Mouse (Mus musculus): ENCODE data around the gene Tbata.
A peak's percentile ranks its signal among the peaks of the same experiment; 100 is the strongest.

- TF ChIP-seq CTCF (IDR thresholded peaks at IDR 0.05; ENCODE audit: low read depth) (no peak), EP300 (IDR thresholded peaks at IDR 0.05; ENCODE audit: low read depth) (peak; percentile 67)
Measured at GRCm38 (mm10) chr10:61124462-61124861, 47.3 kb upstream of the Tbata start.

All from liver, embryonic 14.5 days (tissue).